Mouse (Mus musculus): Measurements from ENCODE around the gene Cbfa2t2.

GRCm38 (mm10) chr2:154566641-154567040 lies 130.4 kb downstream of the Cbfa2t2 start:
- no peak for TF ChIP-seq GATA1 (IDR thresholded peaks at IDR 0.05; ENCODE audit: borderline replicate concordance, low read length)
- no peak for TF ChIP-seq FLI1 (IDR thresholded peaks at IDR 0.05; ENCODE audit: low read length)
